Mouse (Mus musculus) hindbrain, postnatal 0 days (tissue): Measurements from ENCODE around the gene Ss18l2. TPM values are rescaled to one million over a fixed set of nuclear protein-coding genes. Genes with fewer than 3 reads are reported as not detected.

Source experiments
- ATAC-seq: fragments of 200-750 bp; cut with Nextera tagmentation; 2 replicates; pipeline ENCODE4 v1.8.0; 2017; ENCODE audit warnings: mild to moderate bottlenecking, moderate TSS enrichment, moderate library complexity
- DNase-seq: peaks from one replicate; pipeline ENCODE4 v3.0.0-alpha.2; 2015; ENCODE audit warnings: low spot score
- H3K27ac ChIP-seq: fragments of 300-500 bp; sonication (generic); 2 replicates; pipeline ENCODE4 v1.5.1; 2014; ENCODE audit warnings: mild to moderate bottlenecking
- H3K27me3 ChIP-seq: fragments of 300-500 bp; sonication (generic); 2 replicates; pipeline ENCODE4 v1.6.1; 2014; ENCODE audit warnings: low read length, mixed read lengths; ENCODE audit not compliant: insufficient read depth
- H3K36me3 ChIP-seq: fragments of 300-500 bp; sonication (generic); 2 replicates; pipeline ENCODE4 v1.6.1; 2014; ENCODE audit warnings: low read length, mixed read lengths; ENCODE audit not compliant: insufficient read depth
- H3K4me1 ChIP-seq: fragments of 300-500 bp; sonication (generic); 2 replicates; pipeline ENCODE4 v1.6.1; 2014; ENCODE audit warnings: antibody characterized with exemption, low read length, mixed read lengths; ENCODE audit not compliant: insufficient read depth
- H3K4me2 ChIP-seq: fragments of 300-500 bp; sonication (generic); 2 replicates; pipeline ENCODE4 v1.6.1; 2014; ENCODE audit warnings: low read depth, mild to moderate bottlenecking, low read length, moderate library complexity, mixed read lengths
- H3K4me3 ChIP-seq: fragments of 300-500 bp; sonication (generic); 2 replicates; pipeline ENCODE4 v1.5.1; 2014; ENCODE audit warnings: low read length
- H3K9ac ChIP-seq: fragments of 300-500 bp; sonication (generic); replicated peaks from 2 replicates; pipeline ENCODE4 v1.6.1; 2014; ENCODE audit warnings: mild to moderate bottlenecking, low read length, moderate library complexity, mixed read lengths
- H3K9me3 ChIP-seq: fragments of 300-500 bp; sonication (generic); 2 replicates; pipeline ENCODE4 v1.6.1; 2016; ENCODE audit warnings: low read length, mixed read lengths
- CTCF ChIP-seq: IDR thresholded peaks from 2 replicates; pipeline ENCODE4 v1.5.1; 2016; ENCODE audit warnings: antibody characterized with exemption, control low read depth, low read depth
- WGBS: fragments of 180-500 bp; shearing (Covaris S2); extraction: QIAGEN DNeasy Blood & Tissue Kit; methylation state at CpG from one replicate; pipeline ENCODE4 v1.1.7; 2014; 5-methylcytosine and 5-hydroxymethylcytosine counted together
- polyA plus RNA-seq: library from polyadenylated mRNA; unstranded; fragments of >200 nt; fragmentation: Nextera tagmentation; extraction: Ambion mirVana; gene quantifications from 2 replicates; pipeline ENCODE4 v1.2.1, GENCODE M21; 2015
- total RNA-seq: library from RNA; depleted of rRNA; stranded (reverse); fragments of >200 nt; gene quantifications from 2 replicates; pipeline ENCODE4 v1.2.3, GENCODE M21; 2014

Gene Ss18l2
- total and polyA plus RNA-seq, 2 experiments from 2014 or later, result 62.6 to 231 TPM

- DNase-seq (peak; percentile 85), ATAC-seq (peak; percentile 80)
- no peak overlapping the region for H3K4me3 ChIP-seq
- H3K9ac ChIP-seq, result no peak overlapping the region
- no peak overlapping the region for H3K4me2 ChIP-seq
- TF ChIP-seq CTCF, result peak; percentile 90
- 15% methylated on average over 6 of the region's 6 CpGs for WGBS
- no peaks in the 10 kb centered on the region for H3K4me1 ChIP-seq
- H3K27ac ChIP-seq, result peak overlapping the region; percentile 51; the same call in 1 of the 2 replicates
- H3K36me3 ChIP-seq, result peaks cover 20% of the 10 kb centered on the region
- H3K9me3 ChIP-seq, result no peaks in the 10 kb centered on the region
- no peaks in the 10 kb centered on the region for H3K27me3 ChIP-seq
These were observed 30.6 kb upstream of the Ss18l2 start for GRCm38 (mm10) chr9:121679549-121679948.

GRCm38 (mm10) chr9:121681191-121681590 is 28.9 kb upstream of the Ss18l2 start:
- TF ChIP-seq CTCF, result no peak
- Histone ChIP-seq H3K4me3 (no peak overlapping the region), H3K36me3 (peaks cover 34% of the 10 kb centered on the region), H3K27me3 (no peaks in the 10 kb centered on the region), H3K27ac (no peak overlapping the region), H3K9me3 (no peaks in the 10 kb centered on the region), H3K4me1 (no peaks in the 10 kb centered on the region), H3K9ac (no peak overlapping the region), H3K4me2 (no peak overlapping the region)
- ATAC-seq (no peak), DNase-seq (no peak)
- 72% methylated on average over 8 of the region's 8 CpGs for WGBS

GRCm38 (mm10) chr9:121682037-121682680 is 28.0 kb upstream of the Ss18l2 start:
- H3K36me3 ChIP-seq, result peaks cover 34% of the 10 kb centered on the region
- no peak overlapping the region for H3K27ac ChIP-seq
- H3K4me1 ChIP-seq, result no peaks in the 10 kb centered on the region
- ATAC-seq, result no peak
- 79% methylated on average over 18 of the region's 18 CpGs for whole genome bisulfite sequencing
- H3K9ac ChIP-seq, result no peak overlapping the region
- no peak for TF ChIP-seq CTCF
- H3K4me3 ChIP-seq, result no peak overlapping the region
- no peak for DNase-seq
- H3K9me3 ChIP-seq, result no peaks in the 10 kb centered on the region
- H3K27me3 ChIP-seq, result no peaks in the 10 kb centered on the region
- H3K4me2 ChIP-seq, result no peak overlapping the region

- H3K27me3 ChIP-seq, result no peaks in the 10 kb centered on the region
- no peak for TF ChIP-seq CTCF
- H3K36me3 ChIP-seq, result peaks cover 42% of the 10 kb centered on the region
- no peak overlapping the region for H3K4me2 ChIP-seq
- ATAC-seq (no peak), DNase-seq (no peak)
- H3K9ac ChIP-seq, result no peak overlapping the region
- no peak overlapping the region for H3K27ac ChIP-seq
- no peak overlapping the region for H3K4me3 ChIP-seq
- H3K9me3 ChIP-seq, result no peaks in the 10 kb centered on the region
- 84% methylated on average over 7 of the region's 7 CpGs for WGBS
- no peaks in the 10 kb centered on the region for H3K4me1 ChIP-seq
These were observed 25.4 kb upstream of the Ss18l2 start for GRCm38 (mm10) chr9:121684702-121685101.

GRCm38 (mm10) chr9:121690200-121690651 is 19.9 kb upstream of the Ss18l2 start:
- Histone ChIP-seq H3K9ac (0 out of 2 replicates have a peak overlapping the region, but pooled peaks have one; percentile 2), H3K4me3 (peak overlapping the region; percentile 6; the same call in 1 of the 2 replicates)

GRCm38 (mm10) chr9:121690734-121691133 is 19.4 kb upstream of the Ss18l2 start:
- Histone ChIP-seq H3K27me3 (no peaks in the 10 kb centered on the region), H3K4me2 (peak overlapping the region; percentile 44), H3K36me3 (peaks cover 36% of the 10 kb centered on the region), H3K9ac (no peak overlapping the region), H3K27ac (peak overlapping the region; percentile 83), H3K4me3 (0 out of 2 replicates have a peak overlapping the region, but pooled peaks have one; percentile 6), H3K4me1 (peaks cover 11% of the 10 kb centered on the region), H3K9me3 (no peaks in the 10 kb centered on the region)
- 47% methylated on average over 7 of the region's 7 CpGs for WGBS
- DNase-seq (no peak), ATAC-seq (peak; percentile 50; the same call in 1 of the 2 replicates)
- TF ChIP-seq CTCF, result no peak

More at GRCm38 (mm10) chr9:121690200-121690651, 19.9 kb upstream of the Ss18l2 start:
- no peak for TF ChIP-seq CTCF
- Histone ChIP-seq H3K9me3 (no peaks in the 10 kb centered on the region), H3K4me2 (peak overlapping the region; percentile 44), H3K27ac (peak overlapping the region; percentile 83), H3K4me1 (peaks cover 11% of the 10 kb centered on the region), H3K36me3 (peaks cover 39% of the 10 kb centered on the region), H3K27me3 (no peaks in the 10 kb centered on the region)
- 16% methylated on average over 15 of the region's 15 CpGs for WGBS
- ATAC-seq (peak; percentile 93), DNase-seq (peak; percentile 90)

GRCm38 (mm10) chr9:121694736-121695135 is 15.4 kb upstream of the Ss18l2 start:
- DNase-seq (no peak), ATAC-seq (no peak)
- 82% methylated on average over 12 of the region's 12 CpGs for WGBS
- Histone ChIP-seq H3K4me1 (peaks cover 11% of the 10 kb centered on the region), H3K9me3 (no peaks in the 10 kb centered on the region), H3K4me3 (no peak overlapping the region), H3K4me2 (no peak overlapping the region), H3K9ac (no peak overlapping the region), H3K27ac (no peak overlapping the region), H3K27me3 (no peaks in the 10 kb centered on the region), H3K36me3 (peaks cover 26% of the 10 kb centered on the region)
- TF ChIP-seq CTCF, result no peak
